Comparison of ENCODE assay signal across 8 mouse cellular contexts in genomic region chr6:85295384-85296167, GRCm38 (mm10). TPM values are rescaled to one million over a fixed set of nuclear protein-coding genes. Genes with fewer than 3 reads are reported as not detected.
DNase-seq lines count a peak whose midpoint lies in the region; ATAC-seq lines count a peak whose summit lies in the region.

No protein-coding gene starts in this region.

- peak overlapping the region; percentile 42; the same call in 1 of the 2 replicates for H3K27ac ChIP-seq in midbrain, embryonic 10.5 days (replicated peaks)
- no peak overlapping the region; the same call in 1 of the 2 replicates for H3K27ac ChIP-seq in midbrain, embryonic 15.5 days
- no peak overlapping the region for H3K27ac ChIP-seq in kidney, embryonic 15.5 days
- H3K27ac ChIP-seq in midbrain, embryonic 11.5 days (ENCODE audit: low read depth, low read length): no peak overlapping the region

- H3K36me3 ChIP-seq in midbrain, embryonic 10.5 days: 0 out of 2 replicates have a peak, but pooled peaks cover 4% of the 10 kb centered on the region
- H3K36me3 ChIP-seq in midbrain, embryonic 15.5 days (replicated peaks): no peaks in the 10 kb centered on the region
- H3K36me3 ChIP-seq in kidney, embryonic 15.5 days: no peaks in the 10 kb centered on the region
- no peaks in the 10 kb centered on the region for H3K36me3 ChIP-seq in midbrain, embryonic 11.5 days (ENCODE audit: control insufficient read depth, insufficient read depth, low read length)

- WGBS in midbrain, embryonic 10.5 days: 73% methylated on average over 7 of the region's 7 CpGs
- WGBS in midbrain, embryonic 15.5 days: 67% methylated on average over 7 of the region's 7 CpGs
- WGBS in kidney, embryonic 15.5 days: 66% methylated on average over 7 of the region's 7 CpGs
- WGBS in midbrain, embryonic 11.5 days: 69% methylated on average over 7 of the region's 7 CpGs

- no peak; the same call in 1 of the 2 replicates for ATAC-seq in midbrain, embryonic 15.5 days (replicated peaks)
- peak; percentile 46 for ATAC-seq in kidney, embryonic 15.5 days (replicated peaks; ENCODE audit: low FRiP score)
- ATAC-seq in midbrain, embryonic 11.5 days (ENCODE audit: low FRiP score): no peak

- H3K4me2 ChIP-seq in midbrain, embryonic 15.5 days: no peak overlapping the region
- no peak overlapping the region for H3K4me2 ChIP-seq in kidney, embryonic 15.5 days
- H3K4me2 ChIP-seq in midbrain, embryonic 11.5 days: no peak overlapping the region

- no peak overlapping the region for H3K9ac ChIP-seq in midbrain, embryonic 15.5 days
- no peak overlapping the region for H3K9ac ChIP-seq in kidney, embryonic 15.5 days
- no peak overlapping the region for H3K9ac ChIP-seq in midbrain, embryonic 11.5 days (ENCODE audit: low read length)

- no peak for DNase-seq in midbrain, embryonic 10.5 days (ENCODE audit: low spot score)
- DNase-seq in adrenal gland, adult (ENCODE audit: inconsistent age in 2 of 2, low spot score in 1 of 2): peak; percentile 50 to 78
- peak; percentile 58 to 68 for DNase-seq in cerebellum, postnatal 25 days
- DNase-seq in heart, adult 8-10 months (ENCODE audit: low spot score): peak; percentile 41
- peak; percentile 32 for DNase-seq in ovary, adult 18-20 months (ENCODE audit: low spot score)
- no peak for DNase-seq in midbrain, embryonic 11.5 days (ENCODE audit: low spot score, missing footprints)

- H3K4me3 ChIP-seq in midbrain, embryonic 10.5 days: no peak overlapping the region
- no peak overlapping the region for H3K4me3 ChIP-seq in midbrain, embryonic 15.5 days
- no peak overlapping the region for H3K4me3 ChIP-seq in kidney, embryonic 15.5 days (replicated peaks)
- H3K4me3 ChIP-seq in midbrain, embryonic 11.5 days (ENCODE audit: low read depth, low read length): no peak overlapping the region

- H3K9me3 ChIP-seq in midbrain, embryonic 10.5 days (replicated peaks): no peaks in the 10 kb centered on the region
- no peaks in the 10 kb centered on the region for H3K9me3 ChIP-seq in midbrain, embryonic 15.5 days
- H3K9me3 ChIP-seq in kidney, embryonic 15.5 days (replicated peaks): no peaks in the 10 kb centered on the region; the same call in 1 of the 2 replicates
- no peaks in the 10 kb centered on the region for H3K9me3 ChIP-seq in midbrain, embryonic 11.5 days (ENCODE audit: control insufficient read depth, low read length)

- no peaks in the 10 kb centered on the region for H3K27me3 ChIP-seq in midbrain, embryonic 10.5 days (ENCODE audit: low read depth, poor library complexity, severe bottlenecking)
- H3K27me3 ChIP-seq in midbrain, embryonic 15.5 days (replicated peaks): no peaks in the 10 kb centered on the region
- no peaks in the 10 kb centered on the region for H3K27me3 ChIP-seq in kidney, embryonic 15.5 days
- H3K27me3 ChIP-seq in midbrain, embryonic 11.5 days (ENCODE audit: control insufficient read depth, insufficient read depth, low read length): no peaks in the 10 kb centered on the region

- peaks cover 20% of the 10 kb centered on the region for H3K4me1 ChIP-seq in midbrain, embryonic 10.5 days
- H3K4me1 ChIP-seq in midbrain, embryonic 15.5 days: peaks cover 8% of the 10 kb centered on the region
- H3K4me1 ChIP-seq in kidney, embryonic 15.5 days: peaks cover 17% of the 10 kb centered on the region
- peaks cover 2% of the 10 kb centered on the region; the same call in 1 of the 2 replicates for H3K4me1 ChIP-seq in midbrain, embryonic 11.5 days (ENCODE audit: control insufficient read depth, insufficient read depth, low read length)

RNA-seq across cellular contexts. Expression of gene Sfxn5, which starts 37.6 kb away (rescaled TPM):
- 8.7 and 10.5 TPM in 2 replicates for polyA plus RNA-seq in midbrain, embryonic 10.5 days (2016; fragmentation: Nextera tagmentation; extraction: Ambion mirVana)
- polyA plus RNA-seq in midbrain, embryonic 15.5 days (2015; fragmentation: Nextera tagmentation; extraction: Ambion mirVana): 26.0 and 29.5 TPM in 2 replicates
- 1 to 10 TPM; 3.2 to 6.4 (median 4.5) TPM for total RNA-seq in heart, adult 8-10 months (2022)
- polyA plus RNA-seq in kidney, embryonic 15.5 days (2015; fragmentation: Nextera tagmentation; extraction: Ambion mirVana): 12.4 and 12.9 TPM in 2 replicates
- 5.7 and 6.2 TPM in 2 replicates for polyA plus RNA-seq in midbrain, embryonic 11.5 days (2014; fragmentation: Nextera tagmentation; extraction: Ambion mirVana)

Comparison
In these comparisons a context has a peak if more than half of its experiments do, and no peak if none do; other contexts are left out.
1. DNase-seq: peak in adrenal gland, adult (2 of 2), cerebellum, postnatal 25 days (2 of 2), heart, adult 8-10 months (single experiment) and ovary, adult 18-20 months (single experiment); none in midbrain, embryonic 10.5 days (single experiment) and midbrain, embryonic 11.5 days (single experiment).